Mouse (Mus musculus): ENCODE data around the gene Cyb5r3. TPM values are rescaled to one million over a fixed set of nuclear protein-coding genes. Genes with fewer than 3 reads are reported as not detected.

The Cyb5r3 gene
- polyA plus RNA-seq, 1 experiment from 2014 or later = 143 TPM

DNA sequence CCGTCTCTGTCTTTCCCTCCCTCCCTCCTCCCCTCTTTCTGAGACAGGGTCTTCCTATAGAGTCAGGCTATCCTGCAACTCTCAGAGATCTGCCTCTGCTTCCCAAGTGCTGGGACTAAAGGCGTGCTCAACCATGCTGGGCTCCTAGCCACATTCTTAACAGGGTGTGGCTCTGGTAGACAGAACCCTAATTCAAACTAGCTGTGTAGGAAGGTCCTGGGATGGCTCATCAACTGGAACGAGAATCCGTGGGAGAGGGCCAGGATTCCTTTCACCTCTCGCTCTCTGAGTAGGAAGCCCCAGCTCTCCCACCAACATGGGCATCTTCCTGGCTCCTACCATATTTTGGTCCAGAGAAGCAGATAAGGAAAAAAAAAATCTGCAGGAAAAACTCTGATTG is 10.0 kb upstream of the Cyb5r3 start:
- 56% methylated on average over 5 of the region's 5 CpGs for WGBS (ENCODE audit: insufficient replicate concordance)
- Histone ChIP-seq H3K27me3 (peaks cover 4% of the 10 kb centered on the region; the same call in 1 of the 2 replicates), H3K9me3 (replicated peaks) (no peaks in the 10 kb centered on the region), H3K9ac (no peak overlapping the region), H3K4me1 (replicated peaks) (peaks cover 18% of the 10 kb centered on the region), H3K4me3 (replicated peaks) (no peak overlapping the region), H3K4me2 (0 out of 2 replicates have a peak overlapping the region, but pooled peaks have one; percentile 0), H3K27ac (replicated peaks) (peak overlapping the region; percentile 16; the same call in 1 of the 2 replicates), H3K36me3 (replicated peaks) (no peaks in the 10 kb centered on the region)
- no peak for ATAC-seq (ENCODE audit: insufficient read depth)

GRCm38 (mm10) chr15:83181800-83182330 is 9.5 kb upstream of the Cyb5r3 start:
- Histone ChIP-seq H3K4me3 (replicated peaks) (no peak overlapping the region), H3K9me3 (replicated peaks) (no peaks in the 10 kb centered on the region), H3K4me2 (0 out of 2 replicates have a peak overlapping the region, but pooled peaks have one; percentile 0), H3K9ac (no peak overlapping the region), H3K27me3 (peaks cover 4% of the 10 kb centered on the region; the same call in 1 of the 2 replicates), H3K27ac (replicated peaks) (peak overlapping the region; percentile 16; the same call in 1 of the 2 replicates), H3K36me3 (replicated peaks) (no peaks in the 10 kb centered on the region), H3K4me1 (replicated peaks) (peaks cover 18% of the 10 kb centered on the region)
- ATAC-seq (ENCODE audit: insufficient read depth) = peak; percentile 70
- WGBS (ENCODE audit: insufficient replicate concordance) = 37% methylated on average over 4 of the region's 4 CpGs

DNA sequence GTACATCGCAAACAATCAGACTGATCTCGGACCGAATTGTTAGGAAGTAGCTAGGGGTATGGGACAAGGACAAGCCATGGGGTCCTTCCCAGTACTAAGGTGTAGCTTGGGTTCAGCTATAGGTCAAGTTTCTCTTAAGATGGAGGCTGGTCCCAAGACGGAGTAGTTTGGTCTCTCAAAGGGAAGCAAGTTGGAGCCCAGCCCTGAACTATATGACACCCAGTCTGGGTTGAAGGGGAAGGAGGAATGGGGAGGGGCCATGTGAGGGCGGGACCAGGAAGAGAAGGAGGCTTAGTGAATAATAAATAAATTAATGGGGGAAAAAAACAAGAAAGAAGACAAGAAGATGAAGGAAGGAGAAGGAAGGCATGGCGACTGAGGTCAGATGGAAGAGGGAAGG is 7.6 kb upstream of the Cyb5r3 start:
- Histone ChIP-seq H3K9me3 (replicated peaks) (no peaks in the 10 kb centered on the region), H3K9ac (no peak overlapping the region), H3K36me3 (replicated peaks) (no peaks in the 10 kb centered on the region), H3K27ac (replicated peaks) (no peak overlapping the region), H3K4me2 (no peak overlapping the region), H3K27me3 (no peaks in the 10 kb centered on the region), H3K4me3 (replicated peaks) (no peak overlapping the region), H3K4me1 (replicated peaks) (peaks cover 18% of the 10 kb centered on the region)
- 78% methylated on average over 6 of the region's 6 CpGs for WGBS (ENCODE audit: insufficient replicate concordance)
- no peak for ATAC-seq (ENCODE audit: insufficient read depth)

- H3K4me2 ChIP-seq = no peak overlapping the region
- no peak for ATAC-seq (ENCODE audit: insufficient read depth)
- peaks cover 31% of the 10 kb centered on the region for H3K4me1 ChIP-seq (replicated peaks)
- H3K9ac ChIP-seq = no peak overlapping the region
- H3K27me3 ChIP-seq = no peaks in the 10 kb centered on the region
- no peaks in the 10 kb centered on the region for H3K9me3 ChIP-seq (replicated peaks)
- H3K36me3 ChIP-seq (replicated peaks) = 0 out of 2 replicates have a peak, but pooled peaks cover 5% of the 10 kb centered on the region
- H3K27ac ChIP-seq (replicated peaks) = no peak overlapping the region
- 69% methylated on average over 4 of the region's 4 CpGs for WGBS (ENCODE audit: insufficient replicate concordance)
- no peak overlapping the region for H3K4me3 ChIP-seq (replicated peaks)
Observed at GRCm38 (mm10) chr15:83176653-83177052, 4.3 kb upstream of the Cyb5r3 start.

GRCm38 (mm10) chr15:83173914-83174884 is 1.8 kb upstream of the Cyb5r3 start:
- Histone ChIP-seq H3K4me3 (replicated peaks) (no peak overlapping the region), H3K9me3 (replicated peaks) (no peaks in the 10 kb centered on the region), H3K27ac (replicated peaks) (no peak overlapping the region), H3K4me2 (no peak overlapping the region), H3K36me3 (replicated peaks) (0 out of 2 replicates have a peak, but pooled peaks cover 5% of the 10 kb centered on the region), H3K9ac (no peak overlapping the region), H3K27me3 (no peaks in the 10 kb centered on the region), H3K4me1 (replicated peaks) (peaks cover 47% of the 10 kb centered on the region)
- WGBS (ENCODE audit: insufficient replicate concordance) = 76% methylated on average over 14 of the region's 14 CpGs
- no peak for ATAC-seq (ENCODE audit: insufficient read depth)

DNA sequence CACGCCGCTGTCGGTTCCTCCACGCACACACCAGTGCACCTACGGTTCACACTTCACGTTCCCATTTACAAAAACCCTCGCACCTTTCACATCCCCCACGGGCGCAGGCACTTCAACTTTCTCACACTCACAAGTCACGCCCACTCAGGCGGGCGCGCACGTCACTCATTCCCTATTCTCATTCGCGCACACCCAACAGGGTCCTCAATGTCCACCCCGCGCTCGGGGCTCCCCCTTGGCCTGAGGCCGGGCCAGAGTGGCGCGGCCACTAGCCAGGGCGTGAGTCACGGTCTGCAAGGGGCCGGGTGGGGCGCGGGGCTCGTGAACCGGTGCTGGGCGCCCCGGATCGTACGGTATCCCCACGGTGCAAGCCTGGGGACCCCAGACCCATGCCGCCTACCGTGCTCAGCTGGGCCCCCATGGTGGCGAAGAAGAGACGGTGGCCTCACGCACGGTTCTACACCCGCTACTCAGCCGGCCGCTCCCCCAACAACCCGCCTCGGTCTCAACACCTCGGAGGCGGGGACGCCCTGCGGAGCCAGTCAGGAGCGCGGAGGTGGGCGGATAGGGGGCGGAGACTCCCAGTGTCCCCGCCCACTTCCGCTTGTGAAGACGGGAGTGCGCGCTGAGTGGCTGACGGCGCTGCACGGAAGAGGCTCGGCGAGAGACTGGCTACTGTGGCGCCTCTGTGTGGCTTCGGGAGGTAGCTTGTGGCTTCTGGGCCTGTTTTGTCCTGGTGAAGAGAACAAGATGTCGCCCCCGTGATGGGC is 495 bp downstream of the Cyb5r3 start:
- Histone ChIP-seq H3K4me2 (peak overlapping the region; percentile 80), H3K9me3 (replicated peaks) (no peaks in the 10 kb centered on the region), H3K9ac (peak overlapping the region; percentile 92), H3K4me3 (replicated peaks) (peak overlapping the region; percentile 86), H3K4me1 (replicated peaks) (peaks cover 70% of the 10 kb centered on the region), H3K27ac (replicated peaks) (peak overlapping the region; percentile 95), H3K36me3 (replicated peaks) (peaks cover 19% of the 10 kb centered on the region), H3K27me3 (no peaks in the 10 kb centered on the region)
- WGBS (ENCODE audit: insufficient replicate concordance) = under 1% methylated on average over 67 of the region's 67 CpGs
- peak; percentile 81 for ATAC-seq (ENCODE audit: insufficient read depth)

DNA sequence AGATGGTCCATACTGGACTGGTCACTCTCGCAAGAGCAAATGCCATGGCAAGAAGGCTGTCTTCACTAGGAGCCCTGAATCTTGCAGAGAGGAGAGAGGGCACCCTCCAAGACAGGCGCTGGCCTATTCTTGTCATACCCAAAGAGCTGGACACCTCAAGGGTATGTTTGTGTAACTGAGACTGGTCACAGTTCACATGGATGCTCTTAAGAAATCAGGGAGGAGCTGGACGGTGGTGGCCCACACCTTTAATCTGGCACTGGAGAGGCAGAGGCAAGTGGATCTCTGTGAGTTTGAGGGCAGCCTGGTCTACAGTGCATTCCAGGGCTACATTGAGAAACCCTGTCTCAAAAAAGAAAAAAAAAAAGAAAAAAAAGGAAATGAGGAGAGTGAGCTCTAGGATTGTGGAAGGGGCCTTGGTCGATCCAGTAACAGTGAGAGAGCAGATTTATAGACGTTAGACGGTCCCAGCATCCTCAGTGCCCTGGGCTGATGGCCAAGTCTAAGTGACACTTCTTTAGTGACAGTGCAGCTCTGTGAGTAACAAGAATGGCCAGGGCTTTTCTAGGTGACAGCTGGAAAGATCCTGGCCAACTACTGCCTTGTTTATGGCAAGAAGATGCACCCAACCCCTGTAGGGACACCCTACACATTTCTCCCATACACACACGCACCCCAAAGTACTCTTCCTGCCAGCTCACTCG is 1.3 kb downstream of the Cyb5r3 start:
- H3K9ac ChIP-seq = peak overlapping the region; percentile 92
- WGBS (ENCODE audit: insufficient replicate concordance) = 27% methylated on average over 8 of the region's 8 CpGs
- H3K36me3 ChIP-seq (replicated peaks) = peaks cover 27% of the 10 kb centered on the region
- no peak for ATAC-seq (ENCODE audit: insufficient read depth)
- H3K9me3 ChIP-seq (replicated peaks) = no peaks in the 10 kb centered on the region
- H3K4me3 ChIP-seq (replicated peaks) = peak overlapping the region; percentile 86
- peaks cover 78% of the 10 kb centered on the region for H3K4me1 ChIP-seq (replicated peaks)
- H3K27me3 ChIP-seq = no peaks in the 10 kb centered on the region
- peak overlapping the region; percentile 80 for H3K4me2 ChIP-seq
- peak overlapping the region; percentile 95 for H3K27ac ChIP-seq (replicated peaks)

DNA sequence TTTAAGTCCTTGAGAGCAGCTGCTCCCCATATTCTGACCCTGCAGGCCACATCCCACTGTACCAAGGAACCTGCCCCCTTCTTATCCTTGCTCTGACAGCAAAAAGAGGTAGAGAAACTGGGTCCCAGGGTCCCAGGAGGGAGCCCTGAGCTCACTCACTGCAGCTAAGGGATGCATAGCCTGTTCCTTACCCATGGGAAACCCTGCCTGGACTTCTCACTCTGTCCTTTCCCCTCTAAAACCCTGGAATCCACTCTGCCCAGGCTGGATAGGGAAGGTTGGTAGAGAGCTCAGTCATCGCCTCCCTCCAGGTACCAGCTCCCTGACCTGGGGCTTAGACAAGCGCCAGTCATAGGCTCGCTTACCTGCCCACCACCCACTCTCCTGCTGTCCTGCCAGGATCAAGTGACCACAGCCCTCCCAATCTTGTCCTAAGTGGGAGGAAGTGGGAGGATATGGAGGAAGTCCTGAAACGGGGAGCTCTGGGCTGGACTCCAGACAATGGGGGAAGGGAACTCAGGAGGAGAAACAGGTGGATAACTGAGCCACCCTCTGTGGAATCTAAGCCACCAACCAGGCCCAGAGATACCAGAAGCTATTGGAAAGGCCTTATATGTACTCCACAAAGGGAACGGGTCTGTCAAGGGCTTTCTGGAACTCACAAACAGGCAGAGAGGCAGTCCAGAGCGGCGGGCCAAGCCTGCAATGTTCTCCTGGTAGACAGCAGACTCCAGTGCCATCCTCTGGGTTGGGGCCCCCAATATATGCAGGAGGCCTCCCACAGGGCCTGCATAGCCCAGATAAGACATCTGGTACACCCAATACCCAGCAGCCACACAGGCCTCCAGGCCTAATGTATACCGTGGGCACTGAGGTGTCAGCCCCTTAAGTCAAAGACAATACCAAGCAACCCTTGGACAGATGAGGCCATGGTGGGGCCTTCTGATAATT is 2.3 kb downstream of the Cyb5r3 start:
- peak overlapping the region; percentile 80 for H3K4me2 ChIP-seq
- peaks cover 36% of the 10 kb centered on the region for H3K36me3 ChIP-seq (replicated peaks)
- H3K27me3 ChIP-seq = no peaks in the 10 kb centered on the region
- ATAC-seq (ENCODE audit: insufficient read depth) = peak; percentile 88
- peaks cover 89% of the 10 kb centered on the region for H3K4me1 ChIP-seq (replicated peaks)
- peak overlapping the region; percentile 86 for H3K4me3 ChIP-seq (replicated peaks)
- peak overlapping the region; percentile 92 for H3K9ac ChIP-seq
- H3K9me3 ChIP-seq (replicated peaks) = no peaks in the 10 kb centered on the region
- WGBS (ENCODE audit: insufficient replicate concordance) = 27% methylated on average over 8 of the region's 8 CpGs
- peak overlapping the region; percentile 95 for H3K27ac ChIP-seq (replicated peaks)

- H3K27ac ChIP-seq (replicated peaks) = peak overlapping the region; percentile 95
- peak overlapping the region; percentile 86 for H3K4me3 ChIP-seq (replicated peaks)
- peak overlapping the region; percentile 80 for H3K4me2 ChIP-seq
- WGBS (ENCODE audit: insufficient replicate concordance) = 48% methylated on average over 7 of the region's 7 CpGs
- peaks cover 39% of the 10 kb centered on the region for H3K36me3 ChIP-seq (replicated peaks)
- ATAC-seq (ENCODE audit: insufficient read depth) = no peak
- peaks cover 92% of the 10 kb centered on the region for H3K4me1 ChIP-seq (replicated peaks)
- H3K27me3 ChIP-seq = no peaks in the 10 kb centered on the region
- H3K9ac ChIP-seq = peak overlapping the region; percentile 92
- H3K9me3 ChIP-seq (replicated peaks) = no peaks in the 10 kb centered on the region
Observed at GRCm38 (mm10) chr15:83168875-83169771, 3.3 kb downstream of the Cyb5r3 start.
